Mouse (Mus musculus) heart, embryonic 15.5 days (tissue): Measurements from ENCODE around the gene Sp6. TPM values are rescaled to one million over a fixed set of nuclear protein-coding genes. Genes with fewer than 3 reads are reported as not detected.

Experiments
- ATAC-seq: fragments of 200-750 bp; cut with Nextera tagmentation; replicated peaks from 2 replicates; pipeline ENCODE4 v1.8.0; 2017; ENCODE audit warnings: low read depth, moderate TSS enrichment; ENCODE audit not compliant: insufficient number of reproducible peaks, insufficient read depth, low FRiP score
- H3K27ac ChIP-seq: fragments of 300-500 bp; sonication (generic); 2 replicates; pipeline ENCODE4 v1.5.1; 2015; ENCODE audit warnings: mild to moderate bottlenecking, inconsistent platforms
- H3K27me3 ChIP-seq: fragments of 300-500 bp; sonication (generic); 2 replicates; pipeline ENCODE4 v1.6.1; 2015; ENCODE audit warnings: inconsistent platforms
- H3K36me3 ChIP-seq: fragments of 300-500 bp; sonication (generic); 2 replicates; pipeline ENCODE4 v1.6.1; 2015; ENCODE audit warnings: mild to moderate bottlenecking, inconsistent platforms
- H3K4me1 ChIP-seq: fragments of 300-500 bp; sonication (generic); replicated peaks from 2 replicates; pipeline ENCODE4 v1.6.1; 2015; ENCODE audit warnings: inconsistent platforms
- H3K4me2 ChIP-seq: fragments of 300-500 bp; sonication (generic); 2 replicates; pipeline ENCODE4 v1.6.1; 2015; ENCODE audit warnings: inconsistent platforms, mild to moderate bottlenecking, moderate library complexity
- H3K4me3 ChIP-seq: fragments of 300-500 bp; sonication (generic); 2 replicates; pipeline ENCODE4 v1.5.1; 2015; ENCODE audit warnings: mild to moderate bottlenecking, inconsistent platforms
- H3K9ac ChIP-seq: fragments of 300-500 bp; sonication (generic); 2 replicates; pipeline ENCODE4 v1.6.1; 2015; ENCODE audit warnings: mild to moderate bottlenecking, inconsistent platforms
- H3K9me3 ChIP-seq: fragments of 300-500 bp; sonication (generic); replicated peaks from 2 replicates; pipeline ENCODE4 v1.6.1; 2016; ENCODE audit warnings: inconsistent platforms
- WGBS: fragments of 180-500 bp; shearing (Covaris S2); methylation state at CpG from one replicate; pipeline ENCODE4 v1.1.7; 2015; ENCODE audit warnings: mixed read lengths; 5-methylcytosine and 5-hydroxymethylcytosine counted together
- polyA plus RNA-seq: library from polyadenylated mRNA; unstranded; fragments of >200 nt; fragmentation: Nextera tagmentation; extraction: Ambion mirVana; gene quantifications from 2 replicates; pipeline ENCODE4 v1.2.1, GENCODE M21; 2015

Sp6 gene
- polyA plus RNA-seq, 1 experiment from 2014 or later: 0.09 TPM

- Histone ChIP-seq H3K36me3 (no peaks in the 10 kb centered on the region), H3K9ac (no peak within 1 kb of the TSS), H3K27ac (no peak within 1 kb of the TSS), H3K4me3 (no peak within 1 kb of the TSS), H3K4me1 (peaks cover 12% of the 10 kb centered on the region), H3K4me2 (no peak within 1 kb of the TSS), H3K9me3 (no peaks in the 10 kb centered on the region), H3K27me3 (peaks cover 50% of the 10 kb centered on the region)
- 73% methylated on average over 7 of the region's 7 CpGs for WGBS
- no peak for ATAC-seq
Measured at GRCm38 (mm10) chr11:96982859-96983258, 30.3 kb upstream of the Sp6 start, which contains the start of gene Sp2. Sp2 (minus strand) TSS chr11:96982959.

GRCm38 (mm10) chr11:96984903-96985302 lies 28.3 kb upstream of the Sp6 start:
- no peak overlapping the region for H3K4me2 ChIP-seq
- H3K27ac ChIP-seq: no peak overlapping the region
- peaks cover 59% of the 10 kb centered on the region for H3K27me3 ChIP-seq
- H3K4me3 ChIP-seq: no peak overlapping the region
- H3K9me3 ChIP-seq: no peaks in the 10 kb centered on the region
- peaks cover 15% of the 10 kb centered on the region for H3K4me1 ChIP-seq
- ATAC-seq: no peak
- H3K9ac ChIP-seq: no peak overlapping the region
- WGBS: 31% methylated on average over 4 of the region's 4 CpGs
- no peaks in the 10 kb centered on the region for H3K36me3 ChIP-seq

- H3K4me1 ChIP-seq: peaks cover 15% of the 10 kb centered on the region
- no peak overlapping the region for H3K4me3 ChIP-seq
- peaks cover 62% of the 10 kb centered on the region for H3K27me3 ChIP-seq
- no peak for ATAC-seq
- H3K9ac ChIP-seq: no peak overlapping the region
- no peaks in the 10 kb centered on the region for H3K36me3 ChIP-seq
- WGBS: 37% methylated on average over 3 of the region's 3 CpGs
- H3K9me3 ChIP-seq: no peaks in the 10 kb centered on the region
- no peak overlapping the region for H3K27ac ChIP-seq
- H3K4me2 ChIP-seq: no peak overlapping the region
Measured at GRCm38 (mm10) chr11:96986463-96986862, 26.7 kb upstream of the Sp6 start.

GRCm38 (mm10) chr11:96987873-96988655 lies 25.1 kb upstream of the Sp6 start:
- no peak for ATAC-seq
- no peak overlapping the region for H3K9ac ChIP-seq
- no peak overlapping the region for H3K27ac ChIP-seq
- H3K36me3 ChIP-seq: no peaks in the 10 kb centered on the region
- H3K9me3 ChIP-seq: no peaks in the 10 kb centered on the region
- WGBS: 5% methylated on average over 31 of the region's 31 CpGs
- H3K4me3 ChIP-seq: peak overlapping the region; percentile 22
- H3K4me2 ChIP-seq: peak overlapping the region; percentile 47
- peaks cover 63% of the 10 kb centered on the region for H3K27me3 ChIP-seq
- peaks cover 15% of the 10 kb centered on the region for H3K4me1 ChIP-seq

GRCm38 (mm10) chr11:96991501-96991900 lies 21.7 kb upstream of the Sp6 start:
- no peak overlapping the region for H3K9ac ChIP-seq
- H3K36me3 ChIP-seq: no peaks in the 10 kb centered on the region
- 67% methylated on average over 5 of the region's 5 CpGs for WGBS
- no peak overlapping the region for H3K27ac ChIP-seq
- no peak for ATAC-seq
- peaks cover 58% of the 10 kb centered on the region for H3K27me3 ChIP-seq
- H3K4me2 ChIP-seq: no peak overlapping the region
- no peak overlapping the region for H3K4me3 ChIP-seq
- H3K9me3 ChIP-seq: no peaks in the 10 kb centered on the region
- H3K4me1 ChIP-seq: peaks cover 15% of the 10 kb centered on the region

- WGBS: 27% methylated on average over 8 of the region's 8 CpGs
- ATAC-seq: no peak
Measured at GRCm38 (mm10) chr11:96992722-96993311, 20.4 kb upstream of the Sp6 start.

DNA sequence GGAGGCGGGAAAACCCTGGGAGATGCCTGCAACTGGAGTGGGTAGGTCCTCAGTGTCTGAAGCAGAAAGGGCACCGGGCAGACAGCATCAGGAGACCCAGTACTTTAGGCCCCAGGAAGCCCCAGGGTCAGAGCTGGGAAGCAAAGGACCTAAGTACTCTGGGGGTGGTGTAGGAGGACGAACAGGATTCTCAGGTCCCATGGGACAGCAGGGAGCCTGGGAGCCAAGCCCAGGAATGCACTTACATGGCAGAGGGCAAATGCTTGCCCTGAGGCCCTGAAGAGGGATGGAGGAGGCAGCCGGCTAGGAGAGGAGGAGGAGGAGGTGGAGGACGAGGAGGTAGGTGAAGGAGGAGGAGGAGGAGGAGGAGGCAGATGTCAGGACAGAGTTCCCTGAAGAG lies 18.2 kb upstream of the Sp6 start:
- Histone ChIP-seq H3K36me3 (no peaks in the 10 kb centered on the region), H3K9me3 (no peaks in the 10 kb centered on the region), H3K4me3 (no peak overlapping the region), H3K9ac (no peak overlapping the region), H3K27ac (no peak overlapping the region), H3K27me3 (peaks cover 70% of the 10 kb centered on the region), H3K4me1 (peaks cover 13% of the 10 kb centered on the region), H3K4me2 (no peak overlapping the region)
- WGBS: 33% methylated on average over 5 of the region's 5 CpGs
- no peak for ATAC-seq

More at GRCm38 (mm10) chr11:96992722-96993311, 20.4 kb upstream of the Sp6 start:
- Histone ChIP-seq H3K27me3 (peaks cover 58% of the 10 kb centered on the region), H3K4me3 (no peak overlapping the region), H3K36me3 (no peaks in the 10 kb centered on the region), H3K4me2 (no peak overlapping the region), H3K9ac (no peak overlapping the region), H3K9me3 (no peaks in the 10 kb centered on the region), H3K4me1 (peaks cover 21% of the 10 kb centered on the region), H3K27ac (peak overlapping the region; percentile 24; the same call in 1 of the 2 replicates)

- Histone ChIP-seq H3K4me1 (peaks cover 13% of the 10 kb centered on the region), H3K27me3 (peaks cover 75% of the 10 kb centered on the region), H3K4me3 (no peak overlapping the region), H3K4me2 (no peak overlapping the region), H3K9me3 (no peaks in the 10 kb centered on the region), H3K27ac (no peak overlapping the region), H3K36me3 (no peaks in the 10 kb centered on the region), H3K9ac (no peak overlapping the region)
- 66% methylated on average over 15 of the region's 15 CpGs for whole genome bisulfite sequencing
- no peak for ATAC-seq
Measured at GRCm38 (mm10) chr11:96995836-96996772, 17.1 kb upstream of the Sp6 start.

DNA sequence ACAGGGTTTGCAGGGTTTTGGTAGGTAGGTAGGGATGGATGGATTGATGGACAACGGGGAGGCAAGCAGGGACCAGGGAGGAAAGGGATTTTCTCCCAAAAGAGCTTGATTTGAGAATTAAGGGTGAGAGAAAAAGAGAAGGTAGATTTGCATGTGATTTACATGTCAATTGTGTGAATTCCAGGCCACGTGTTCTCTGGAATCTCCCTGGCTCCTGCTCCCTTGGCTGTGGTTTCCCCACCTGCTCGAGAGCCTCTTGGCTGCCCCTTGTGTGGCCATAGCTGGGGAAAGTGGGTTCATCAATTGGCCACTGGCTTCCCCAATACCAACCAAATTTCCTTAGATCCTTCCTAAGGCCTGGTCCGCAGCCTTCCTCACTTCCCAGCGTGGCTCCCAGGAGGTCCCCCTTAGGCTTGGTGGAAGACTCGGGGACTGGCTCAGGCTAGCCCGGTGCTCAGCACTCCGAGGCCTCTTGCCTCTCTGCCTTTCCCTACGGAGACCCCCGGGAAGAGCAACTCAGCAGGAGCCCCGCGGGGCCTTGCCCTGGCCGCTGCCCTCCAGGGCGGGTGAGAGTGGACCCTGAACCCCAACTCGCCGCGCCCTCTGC lies 16.3 kb upstream of the Sp6 start:
- Histone ChIP-seq H3K27ac (no peak overlapping the region), H3K9ac (peak overlapping the region; percentile 14), H3K27me3 (peaks cover 75% of the 10 kb centered on the region), H3K36me3 (no peaks in the 10 kb centered on the region), H3K4me1 (peaks cover 13% of the 10 kb centered on the region), H3K4me2 (peak overlapping the region; percentile 66), H3K4me3 (peak overlapping the region; percentile 38), H3K9me3 (no peaks in the 10 kb centered on the region)
- 17% methylated on average over 17 of the region's 17 CpGs for WGBS
- no peak for ATAC-seq

GRCm38 (mm10) chr11:96997380-96997956 lies 15.7 kb upstream of the Sp6 start:
- Histone ChIP-seq H3K4me1 (peaks cover 13% of the 10 kb centered on the region), H3K27me3 (peaks cover 81% of the 10 kb centered on the region)
- no peak for ATAC-seq

More at GRCm38 (mm10) chr11:96997380-96997956, 15.7 kb upstream of the Sp6 start:
- Histone ChIP-seq H3K36me3 (no peaks in the 10 kb centered on the region), H3K4me3 (peak overlapping the region; percentile 38), H3K9ac (peak overlapping the region; percentile 14), H3K27ac (no peak overlapping the region), H3K9me3 (no peaks in the 10 kb centered on the region), H3K4me2 (peak overlapping the region; percentile 66)
- WGBS: 8% methylated on average over 30 of the region's 30 CpGs
